Mouse (Mus musculus): ENCODE data around the gene Degs1. TPM values are rescaled to one million over a fixed set of nuclear protein-coding genes. Genes with fewer than 3 reads are reported as not detected.

The Degs1 gene
- 96.7 and 101 TPM in 2 replicates for polyA plus RNA-seq (2014; fragmentation: Nextera tagmentation; extraction: Ambion mirVana)

DNA sequence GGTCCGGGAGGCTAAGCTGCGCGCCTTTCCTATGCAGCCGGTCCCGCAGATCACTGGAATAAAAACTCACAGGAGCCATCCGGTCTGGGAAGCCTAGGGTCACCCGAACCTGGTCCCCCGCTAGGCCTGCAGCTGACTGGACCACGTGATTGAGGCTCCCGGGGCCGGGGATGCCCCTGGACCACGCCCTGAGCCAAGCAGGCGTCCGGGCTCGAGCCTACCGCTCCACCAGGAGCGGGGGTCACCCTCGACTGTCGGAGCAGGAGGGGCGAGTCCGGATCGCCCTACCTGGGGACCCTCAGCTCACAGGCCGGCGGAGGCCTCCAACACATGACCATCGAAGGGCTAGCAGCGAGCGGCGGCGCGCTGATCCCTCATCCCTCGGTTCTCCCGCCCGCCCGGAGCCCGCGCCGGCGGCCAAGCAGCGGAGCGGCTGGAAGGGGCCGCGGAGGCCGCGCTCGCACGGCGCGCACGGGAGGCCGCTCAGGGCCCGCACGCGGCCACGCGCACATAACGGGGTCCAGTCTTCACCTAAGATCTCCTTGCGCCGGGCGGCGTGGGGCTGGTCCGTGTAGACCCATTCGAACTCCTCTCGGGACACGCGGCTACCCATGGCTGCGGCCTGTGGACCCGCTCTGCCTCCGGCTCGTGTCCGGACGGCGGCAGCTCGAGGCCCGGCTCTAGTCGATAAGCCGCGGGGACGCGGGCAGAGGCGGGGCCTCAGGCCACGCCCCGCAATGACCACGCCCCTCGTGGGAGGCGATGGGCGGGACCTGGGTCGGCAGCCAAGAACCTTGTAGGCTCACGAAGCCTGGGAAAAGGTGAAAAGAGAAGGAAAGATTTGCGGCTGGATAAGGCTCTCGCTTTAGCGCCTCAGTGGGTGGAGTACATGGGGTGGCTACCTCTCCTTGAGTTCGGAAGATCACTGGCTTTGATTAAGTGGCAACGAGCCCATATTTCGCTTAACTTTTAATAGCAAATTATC, at the start of gene Degs1:
Degs1 (minus strand) TSS at position 714 of the 985 bp plus-strand sequence.
- H3K4me3 ChIP-seq (ENCODE audit: low read depth, low read length) = peak within 1 kb of the TSS; percentile 83
- no peaks in the 10 kb centered on the region for H3K36me3 ChIP-seq (ENCODE audit: control insufficient read depth, insufficient read depth, low read length)
- H3K4me1 ChIP-seq (ENCODE audit: control insufficient read depth, insufficient read depth, low read length) = peaks cover 19% of the 10 kb centered on the region
- H3K27me3 ChIP-seq (ENCODE audit: control insufficient read depth, insufficient read depth, low read length) = no peaks in the 10 kb centered on the region
- H3K27ac ChIP-seq (ENCODE audit: low read depth, low read length) = peak within 1 kb of the TSS; percentile 80
- H3K4me2 ChIP-seq (ENCODE audit: low read depth, low read length) = peak within 1 kb of the TSS; percentile 76
- H3K9me3 ChIP-seq (ENCODE audit: control insufficient read depth, low read length) = no peaks in the 10 kb centered on the region
- H3K9ac ChIP-seq (replicated peaks; ENCODE audit: low read depth, low read length) = peak within 1 kb of the TSS; percentile 77
- under 1% methylated on average over 75 of the region's 94 CpGs for WGBS
- peak; percentile 91 for ATAC-seq (ENCODE audit: low read depth)

DNA sequence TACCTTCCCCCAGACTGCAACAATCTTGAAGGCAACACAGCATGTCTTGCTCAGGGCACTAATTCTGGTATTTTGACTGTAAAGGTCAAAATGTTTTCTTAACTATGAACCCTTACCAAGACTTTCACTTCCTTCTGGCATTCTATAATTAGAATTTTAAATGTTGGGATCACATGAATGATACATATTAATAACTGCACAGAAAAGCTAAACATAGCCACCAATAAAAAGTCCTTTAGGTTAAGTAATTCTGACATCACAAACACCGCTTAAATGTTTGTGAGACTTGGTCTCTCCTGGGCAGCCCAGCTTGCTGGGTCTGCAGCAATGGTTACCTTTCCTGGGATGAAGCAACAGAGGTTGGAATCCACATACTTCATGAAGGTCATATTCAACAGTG, 43.3 kb upstream of the Degs1 start:
- Histone ChIP-seq H3K36me3 (ENCODE audit: control insufficient read depth, insufficient read depth, low read length) (peaks cover 44% of the 10 kb centered on the region), H3K9me3 (ENCODE audit: control insufficient read depth, low read length) (no peaks in the 10 kb centered on the region), H3K4me1 (ENCODE audit: control insufficient read depth, insufficient read depth, low read length) (no peaks in the 10 kb centered on the region), H3K9ac (replicated peaks; ENCODE audit: low read depth, low read length) (no peak overlapping the region), H3K4me2 (ENCODE audit: low read depth, low read length) (no peak overlapping the region), H3K4me3 (ENCODE audit: low read depth, low read length) (no peak overlapping the region), H3K27ac (ENCODE audit: low read depth, low read length) (no peak overlapping the region), H3K27me3 (ENCODE audit: control insufficient read depth, insufficient read depth, low read length) (no peaks in the 10 kb centered on the region)
- 94% methylated on average over 1 of the region's 1 CpGs for WGBS
- ATAC-seq (ENCODE audit: low read depth) = no peak

DNA sequence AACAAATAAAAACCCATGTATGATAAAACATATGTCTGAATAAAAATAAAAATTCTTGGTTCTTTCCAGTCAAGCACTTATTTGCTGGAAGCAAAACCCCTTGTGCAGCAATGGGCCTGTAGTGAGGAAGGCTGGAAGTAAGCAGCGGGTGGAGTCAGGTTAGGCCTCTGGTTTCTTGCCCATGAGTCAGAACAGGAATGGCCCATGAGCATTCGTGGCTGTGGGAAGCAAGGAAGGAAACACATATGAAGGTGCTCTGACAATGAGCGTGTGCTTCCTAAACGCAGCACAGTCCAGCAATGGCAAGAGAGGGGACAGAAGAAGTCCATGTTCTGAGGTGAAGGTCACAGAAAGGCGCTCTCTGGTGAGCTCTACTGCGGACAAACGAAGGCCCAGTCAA, 41.9 kb upstream of the Degs1 start:
- 97% methylated on average over 7 of the region's 7 CpGs for WGBS
- Histone ChIP-seq H3K36me3 (ENCODE audit: control insufficient read depth, insufficient read depth, low read length) (peaks cover 50% of the 10 kb centered on the region), H3K27ac (ENCODE audit: low read depth, low read length) (no peak overlapping the region)

DNA sequence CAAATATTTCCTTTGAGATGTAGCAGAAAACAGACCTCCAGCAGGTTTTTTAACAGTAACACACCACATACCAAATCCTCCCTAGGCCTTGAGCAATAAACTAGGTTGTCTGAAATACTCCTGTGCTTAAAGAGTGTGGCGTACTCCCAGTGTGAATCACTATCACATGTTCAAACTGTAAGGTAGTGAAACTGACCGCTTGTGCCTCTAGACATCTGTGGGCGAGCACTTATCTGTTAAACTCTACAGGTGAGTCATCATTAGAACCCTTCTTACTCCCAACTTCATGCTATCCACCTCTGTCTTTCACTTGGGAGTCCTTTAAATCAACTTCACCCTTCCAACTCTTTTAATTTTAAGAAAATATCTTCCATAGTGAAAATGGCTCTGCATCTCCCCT, 40.5 kb upstream of the Degs1 start:
- no peak for ATAC-seq (ENCODE audit: low read depth)
- 97% methylated on average over 3 of the region's 3 CpGs for WGBS
- no peak overlapping the region for H3K9ac ChIP-seq (replicated peaks; ENCODE audit: low read depth, low read length)
- no peaks in the 10 kb centered on the region for H3K27me3 ChIP-seq (ENCODE audit: control insufficient read depth, insufficient read depth, low read length)
- no peaks in the 10 kb centered on the region for H3K4me1 ChIP-seq (ENCODE audit: control insufficient read depth, insufficient read depth, low read length)
- H3K4me2 ChIP-seq (ENCODE audit: low read depth, low read length) = no peak overlapping the region
- no peaks in the 10 kb centered on the region for H3K9me3 ChIP-seq (ENCODE audit: control insufficient read depth, low read length)
- no peak overlapping the region for H3K27ac ChIP-seq (ENCODE audit: low read depth, low read length)
- no peak overlapping the region for H3K4me3 ChIP-seq (ENCODE audit: low read depth, low read length)
- H3K36me3 ChIP-seq (ENCODE audit: control insufficient read depth, insufficient read depth, low read length) = peaks cover 44% of the 10 kb centered on the region

More for the DNA sequence above, 41.9 kb upstream of the Degs1 start:
- no peak overlapping the region for H3K4me2 ChIP-seq (ENCODE audit: low read depth, low read length)
- ATAC-seq (ENCODE audit: low read depth) = no peak
- no peaks in the 10 kb centered on the region for H3K9me3 ChIP-seq (ENCODE audit: control insufficient read depth, low read length)
- no peak overlapping the region for H3K9ac ChIP-seq (replicated peaks; ENCODE audit: low read depth, low read length)
- H3K4me3 ChIP-seq (ENCODE audit: low read depth, low read length) = no peak overlapping the region
- no peaks in the 10 kb centered on the region for H3K4me1 ChIP-seq (ENCODE audit: control insufficient read depth, insufficient read depth, low read length)
- H3K27me3 ChIP-seq (ENCODE audit: control insufficient read depth, insufficient read depth, low read length) = no peaks in the 10 kb centered on the region

DNA sequence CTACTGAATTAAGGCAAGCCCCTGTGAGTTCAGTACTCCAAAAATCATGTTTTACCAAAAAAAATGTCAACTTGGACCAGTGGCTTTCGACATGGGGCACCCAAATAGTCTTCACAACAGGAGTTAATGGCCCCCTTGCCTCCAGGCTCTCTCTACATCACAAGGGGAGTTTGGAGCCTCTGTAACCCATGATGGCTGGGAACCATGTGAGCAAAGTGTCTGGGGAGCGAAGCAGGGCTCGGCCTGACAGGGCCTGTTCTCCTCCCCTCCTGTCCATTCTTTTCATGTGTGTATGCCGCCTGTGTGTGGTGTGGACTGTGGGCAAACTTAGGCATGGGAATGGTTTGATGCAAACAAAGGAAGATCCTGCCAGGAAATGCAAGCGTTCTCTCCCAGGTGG, 31.6 kb upstream of the Degs1 start:
- WGBS = 99% methylated on average over 5 of the region's 5 CpGs
- Histone ChIP-seq H3K36me3 (ENCODE audit: control insufficient read depth, insufficient read depth, low read length) (peaks cover 36% of the 10 kb centered on the region), H3K27ac (ENCODE audit: low read depth, low read length) (no peak overlapping the region), H3K4me3 (ENCODE audit: low read depth, low read length) (no peak overlapping the region), H3K4me1 (ENCODE audit: control insufficient read depth, insufficient read depth, low read length) (no peaks in the 10 kb centered on the region), H3K4me2 (ENCODE audit: low read depth, low read length) (no peak overlapping the region), H3K27me3 (ENCODE audit: control insufficient read depth, insufficient read depth, low read length) (no peaks in the 10 kb centered on the region), H3K9me3 (ENCODE audit: control insufficient read depth, low read length) (no peaks in the 10 kb centered on the region), H3K9ac (replicated peaks; ENCODE audit: low read depth, low read length) (no peak overlapping the region)
- no peak for ATAC-seq (ENCODE audit: low read depth)

DNA sequence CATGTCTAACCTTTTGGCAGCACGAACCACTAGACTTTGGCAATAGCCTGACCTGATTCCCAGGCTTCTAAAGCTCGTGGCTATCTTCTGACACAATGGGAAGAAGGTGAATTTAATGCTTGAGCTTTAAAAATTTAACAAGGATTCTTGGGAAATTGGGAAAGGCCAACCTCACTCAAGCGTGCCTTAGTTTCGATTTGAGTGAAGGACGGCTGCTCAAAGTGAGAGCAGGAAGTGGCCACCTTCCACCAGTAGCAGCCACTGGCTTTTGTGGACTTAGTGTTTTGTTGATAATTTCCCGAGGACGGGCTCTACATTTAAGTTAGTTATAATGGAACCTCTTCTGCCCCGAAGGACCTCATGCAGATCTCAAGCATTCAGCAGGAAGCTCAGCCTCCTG, 30.6 kb upstream of the Degs1 start:
- Histone ChIP-seq H3K4me1 (ENCODE audit: control insufficient read depth, insufficient read depth, low read length) (no peaks in the 10 kb centered on the region), H3K36me3 (ENCODE audit: control insufficient read depth, insufficient read depth, low read length) (peaks cover 36% of the 10 kb centered on the region), H3K27ac (ENCODE audit: low read depth, low read length) (no peak overlapping the region), H3K9ac (replicated peaks; ENCODE audit: low read depth, low read length) (no peak overlapping the region), H3K4me3 (ENCODE audit: low read depth, low read length) (no peak overlapping the region), H3K4me2 (ENCODE audit: low read depth, low read length) (no peak overlapping the region), H3K9me3 (ENCODE audit: control insufficient read depth, low read length) (no peaks in the 10 kb centered on the region), H3K27me3 (ENCODE audit: control insufficient read depth, insufficient read depth, low read length) (no peaks in the 10 kb centered on the region)
- 93% methylated on average over 8 of the region's 8 CpGs for WGBS
- ATAC-seq (ENCODE audit: low read depth) = no peak

DNA sequence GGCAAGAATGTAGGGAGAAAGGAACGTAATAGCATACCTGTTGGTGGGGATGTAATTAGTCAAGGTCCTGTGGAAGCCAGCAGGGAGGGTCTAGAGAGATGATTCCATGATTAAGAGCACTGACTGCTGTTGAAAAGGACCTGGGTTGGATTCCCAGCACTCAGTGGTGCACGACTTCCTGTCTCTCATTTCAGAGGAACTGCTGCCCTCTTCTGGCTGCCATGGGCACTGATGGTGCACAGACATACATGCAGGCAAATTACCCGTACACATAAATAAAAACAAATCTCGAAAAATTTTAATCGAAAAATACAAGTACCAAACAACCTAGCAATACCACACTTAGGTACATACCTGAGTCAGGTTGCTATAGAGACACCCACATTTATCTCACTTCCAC, 28.8 kb upstream of the Degs1 start:
- Histone ChIP-seq H3K27me3 (ENCODE audit: control insufficient read depth, insufficient read depth, low read length) (no peaks in the 10 kb centered on the region), H3K4me3 (ENCODE audit: low read depth, low read length) (no peak overlapping the region), H3K36me3 (ENCODE audit: control insufficient read depth, insufficient read depth, low read length) (peaks cover 21% of the 10 kb centered on the region; the same call in 1 of the 2 replicates), H3K27ac (ENCODE audit: low read depth, low read length) (no peak overlapping the region), H3K4me2 (ENCODE audit: low read depth, low read length) (no peak overlapping the region), H3K4me1 (ENCODE audit: control insufficient read depth, insufficient read depth, low read length) (no peaks in the 10 kb centered on the region), H3K9ac (replicated peaks; ENCODE audit: low read depth, low read length) (no peak overlapping the region), H3K9me3 (ENCODE audit: control insufficient read depth, low read length) (no peaks in the 10 kb centered on the region)
- over 99% methylated on average over 5 of the region's 5 CpGs for WGBS
- no peak for ATAC-seq (ENCODE audit: low read depth)

DNA sequence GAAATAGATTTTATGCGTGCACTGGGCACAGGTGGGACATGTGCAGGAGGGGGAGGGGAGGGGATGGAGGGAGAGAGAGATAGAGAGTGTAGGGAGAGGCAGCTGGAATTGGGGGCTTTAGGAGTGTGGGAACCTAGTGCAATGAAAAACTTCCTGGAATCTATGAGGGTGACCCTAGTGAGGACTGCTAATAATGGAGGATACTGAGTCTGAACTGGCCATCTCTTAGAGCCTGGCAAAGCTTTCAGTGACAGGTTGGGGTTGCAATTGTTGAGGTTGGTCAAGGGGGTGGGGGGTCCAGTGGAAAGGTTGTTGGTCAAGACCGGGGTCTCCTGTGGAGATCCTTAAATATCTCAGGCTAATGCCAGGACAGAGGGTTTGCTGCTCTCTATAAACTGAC, 27.7 kb upstream of the Degs1 start:
- H3K27me3 ChIP-seq (ENCODE audit: control insufficient read depth, insufficient read depth, low read length) = no peaks in the 10 kb centered on the region
- ATAC-seq (ENCODE audit: low read depth) = no peak
- no peaks in the 10 kb centered on the region for H3K9me3 ChIP-seq (ENCODE audit: control insufficient read depth, low read length)
- H3K4me3 ChIP-seq (ENCODE audit: low read depth, low read length) = no peak overlapping the region
- peaks cover 16% of the 10 kb centered on the region; the same call in 1 of the 2 replicates for H3K36me3 ChIP-seq (ENCODE audit: control insufficient read depth, insufficient read depth, low read length)
- no peak overlapping the region for H3K4me2 ChIP-seq (ENCODE audit: low read depth, low read length)
- H3K9ac ChIP-seq (replicated peaks; ENCODE audit: low read depth, low read length) = no peak overlapping the region
- H3K4me1 ChIP-seq (ENCODE audit: control insufficient read depth, insufficient read depth, low read length) = no peaks in the 10 kb centered on the region
- 84% methylated on average over 2 of the region's 2 CpGs for WGBS
- no peak overlapping the region for H3K27ac ChIP-seq (ENCODE audit: low read depth, low read length)

DNA sequence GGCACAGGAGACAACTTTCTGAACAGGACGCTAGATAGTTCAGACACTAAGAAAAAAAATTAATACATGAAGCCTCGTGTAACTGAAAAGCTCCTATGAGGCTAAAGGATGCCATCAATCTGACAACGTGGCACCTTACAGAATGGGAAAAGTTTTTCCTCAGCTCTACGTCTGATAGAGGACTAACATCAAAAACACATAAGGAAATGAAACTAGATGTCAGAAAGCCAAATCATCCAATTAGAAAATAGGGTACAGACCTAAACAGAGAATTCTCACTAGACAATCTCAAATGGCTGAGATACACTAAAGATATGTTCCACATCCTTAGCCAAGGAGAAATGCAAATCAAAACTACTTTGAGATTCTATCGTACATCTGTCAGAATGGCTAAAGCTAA, 26.8 kb upstream of the Degs1 start:
- H3K27ac ChIP-seq (ENCODE audit: low read depth, low read length) = no peak overlapping the region
- H3K4me3 ChIP-seq (ENCODE audit: low read depth, low read length) = no peak overlapping the region
- no peaks in the 10 kb centered on the region for H3K9me3 ChIP-seq (ENCODE audit: control insufficient read depth, low read length)
- H3K36me3 ChIP-seq (ENCODE audit: control insufficient read depth, insufficient read depth, low read length) = peaks cover 7% of the 10 kb centered on the region; the same call in 1 of the 2 replicates
- no peaks in the 10 kb centered on the region for H3K4me1 ChIP-seq (ENCODE audit: control insufficient read depth, insufficient read depth, low read length)
- no peak for ATAC-seq (ENCODE audit: low read depth)
- H3K9ac ChIP-seq (replicated peaks; ENCODE audit: low read depth, low read length) = no peak overlapping the region
- no peak overlapping the region for H3K4me2 ChIP-seq (ENCODE audit: low read depth, low read length)
- WGBS = 76% methylated on average over 5 of the region's 5 CpGs
- no peaks in the 10 kb centered on the region for H3K27me3 ChIP-seq (ENCODE audit: control insufficient read depth, insufficient read depth, low read length)

All from neural tube, embryonic 14.5 days (tissue).